ENCODE assay signal across 21 mouse cellular contexts in genomic region chr15:52191176-52191575, GRCm38 (mm10).
DNase-seq lines count a peak whose midpoint lies in the region; ATAC-seq lines count a peak whose summit lies in the region.
"Had no signal": no experiment of that assay in that cellular context is flagged by ENCODE, and none has a peak within 500 bp of the region (broad histone marks: within the 10 kb centered on the region; RNA-seq: fewer than 3 reads in every experiment).

No protein-coding gene starts in this region.

- H3K27ac ChIP-seq in midbrain, embryonic 11.5 days (ENCODE audit: low read depth, low read length): no peak overlapping the region
- H3K27ac ChIP-seq in midbrain, embryonic 13.5 days: no peak overlapping the region

- no peak overlapping the region for H3K4me3 ChIP-seq in midbrain, embryonic 11.5 days (ENCODE audit: low read depth, low read length)
- H3K4me3 ChIP-seq in midbrain, embryonic 13.5 days (replicated peaks): no peak overlapping the region

- H3K4me1 ChIP-seq in midbrain, embryonic 11.5 days (ENCODE audit: control insufficient read depth, insufficient read depth, low read length): no peaks in the 10 kb centered on the region
- no peaks in the 10 kb centered on the region for H3K4me1 ChIP-seq in midbrain, embryonic 13.5 days (replicated peaks)

- H3K27me3 ChIP-seq in midbrain, embryonic 11.5 days (ENCODE audit: control insufficient read depth, insufficient read depth, low read length): no peaks in the 10 kb centered on the region
- no peaks in the 10 kb centered on the region for H3K27me3 ChIP-seq in midbrain, embryonic 13.5 days
- H3K27me3 ChIP-seq: CH12.LX had no signal

- WGBS in midbrain, embryonic 11.5 days: 69% methylated on average over 3 of the region's 3 CpGs
- WGBS in midbrain, embryonic 13.5 days: 71% methylated on average over 3 of the region's 3 CpGs

- H3K9me3 ChIP-seq in midbrain, embryonic 11.5 days (ENCODE audit: control insufficient read depth, low read length): no peaks in the 10 kb centered on the region
- no peaks in the 10 kb centered on the region for H3K9me3 ChIP-seq in midbrain, embryonic 13.5 days
- H3K9me3 ChIP-seq: G1E had no signal

- no peak for ATAC-seq in midbrain, embryonic 11.5 days (ENCODE audit: low FRiP score)
- no peak for ATAC-seq in midbrain, embryonic 13.5 days
- ATAC-seq: activated CD4-positive, CD25-positive, alpha-beta regulatory T cell, adult 4 months; CD4-positive, CD25-positive, alpha-beta regulatory T cell, adult 4 months; Patski had no signal

- H3K4me2 ChIP-seq in midbrain, embryonic 11.5 days: no peak overlapping the region
- no peak overlapping the region for H3K4me2 ChIP-seq in midbrain, embryonic 13.5 days (replicated peaks)

- H3K36me3 ChIP-seq in midbrain, embryonic 11.5 days (ENCODE audit: control insufficient read depth, insufficient read depth, low read length): no peaks in the 10 kb centered on the region
- no peaks in the 10 kb centered on the region for H3K36me3 ChIP-seq in midbrain, embryonic 13.5 days
- H3K36me3 ChIP-seq: G1E had no signal

- H3K9ac ChIP-seq in midbrain, embryonic 11.5 days (ENCODE audit: low read length): no peak overlapping the region
- H3K9ac ChIP-seq in midbrain, embryonic 13.5 days (replicated peaks): no peak overlapping the region

- peak; percentile 14 for DNase-seq in midbrain, embryonic 11.5 days (ENCODE audit: low spot score, missing footprints)
- DNase-seq in fat pad, adult 2 months (ENCODE audit: extremely low read depth, low read depth, low spot score): peak; percentile 71
- DNase-seq in gonadal fat pad, adult 2 months (ENCODE audit: low read depth): peak; percentile 80
- no peak for DNase-seq in gastrocnemius, postnatal 36 days
- no peak for DNase-seq in layer of hippocampus, adult 11-12 months (ENCODE audit: low spot score)
- DNase-seq: adrenal gland, adult 2 months; adrenal gland, adult 8-10 months; adrenal gland, postnatal 10 days; adrenal gland, postnatal 14 days; adrenal gland, postnatal 25 days; adrenal gland, postnatal 36 days; B cell, adult 2 months; cerebellum, adult 11 months; cerebellum, adult 11-12 months; cerebellum, adult 18-20 months had no signal

- intact Hi-C loops in gastrocnemius, postnatal 36 days (cut with DNase I): no loop called here

Comparison
In these comparisons a context has a peak if more than half of its experiments do, and no peak if none do; other contexts are left out.
1. DNase-seq: peak in midbrain, embryonic 11.5 days (single experiment), fat pad, adult 2 months (single experiment) and gonadal fat pad, adult 2 months (single experiment); none in gastrocnemius, postnatal 36 days (0 of 2) and layer of hippocampus, adult 11-12 months (single experiment).